In genomic region chr3:88923989-88924591, GRCm38 (mm10) we compare ENCODE assay signal across 17 mouse cellular contexts. TPM values are rescaled to one million over a fixed set of nuclear protein-coding genes. Genes with fewer than 3 reads are reported as not detected.
A peak's percentile ranks its signal among the peaks of the same experiment; 100 is the strongest.
DNase-seq lines count a peak whose midpoint lies in the region; ATAC-seq and TF ChIP-seq lines count a peak whose summit lies in the region.
"Had no signal": no experiment of that assay in that cellular context is flagged by ENCODE, and none has a peak within 500 bp of the region (broad histone marks: within the 10 kb centered on the region; RNA-seq: fewer than 3 reads in every experiment).

No protein-coding gene starts in this region.

- no peaks in the 10 kb centered on the region for H3K9me3 ChIP-seq in liver, postnatal 0 days (ENCODE audit: low read length)
- no peaks in the 10 kb centered on the region for H3K9me3 ChIP-seq in liver, embryonic 11.5 days (ENCODE audit: control insufficient read depth, low read length)
- H3K9me3 ChIP-seq: embryonic facial prominence, embryonic 12.5 days; limb, embryonic 15.5 days; midbrain, embryonic 13.5 days had no signal

- no peak overlapping the region for H3K9ac ChIP-seq in liver, postnatal 0 days (replicated peaks)
- no peak overlapping the region for H3K9ac ChIP-seq in liver, embryonic 11.5 days (ENCODE audit: low read depth, low read length)
- H3K9ac ChIP-seq: embryonic facial prominence, embryonic 12.5 days; limb, embryonic 15.5 days; midbrain, embryonic 13.5 days had no signal

- no peak for TF ChIP-seq EP300 in liver, postnatal 0 days (IDR thresholded peaks at IDR 0.05; ENCODE audit: low read depth)

- H3K27ac ChIP-seq in liver, postnatal 0 days (ENCODE audit: low read depth) = no peak overlapping the region
- H3K27ac ChIP-seq in liver, embryonic 11.5 days (ENCODE audit: low read depth, low read length) = no peak overlapping the region
- H3K27ac ChIP-seq: embryonic facial prominence, embryonic 12.5 days; forebrain, embryonic 10.5 days; left cerebral cortex, adult 2 months; limb, embryonic 15.5 days; midbrain, embryonic 13.5 days had no signal

- no peaks in the 10 kb centered on the region for H3K27me3 ChIP-seq in liver, postnatal 0 days (ENCODE audit: insufficient read depth, low read length)
- H3K27me3 ChIP-seq in liver, embryonic 11.5 days (replicated peaks; ENCODE audit: control insufficient read depth, insufficient read depth, low read length) = no peaks in the 10 kb centered on the region
- H3K27me3 ChIP-seq: CH12.LX; embryonic facial prominence, embryonic 12.5 days; limb, embryonic 15.5 days; midbrain, embryonic 13.5 days had no signal

- no peak for DNase-seq in liver, postnatal 0 days
- DNase-seq in liver, embryonic 11.5 days (ENCODE audit: low spot score) = no peak
- DNase-seq in adrenal gland, postnatal 10 days = peak; percentile 56
- no peak for DNase-seq in kidney, adult 9 months
- DNase-seq: cerebellum, adult 8-10 months; kidney, postnatal 36 days; thymus, postnatal 25 days had no signal

- 60% methylated on average over 8 of the region's 8 CpGs for WGBS in liver, postnatal 0 days (ENCODE audit: insufficient replicate concordance)
- WGBS in liver, embryonic 11.5 days = 82% methylated on average over 8 of the region's 8 CpGs

- peak; percentile 48 for ATAC-seq in liver, postnatal 0 days
- ATAC-seq in liver, embryonic 11.5 days (replicated peaks; ENCODE audit: low FRiP score) = no peak
- ATAC-seq in common myeloid progenitor, adult 5-6 weeks (replicated peaks; ENCODE audit: low read depth, poor library complexity, severe bottlenecking) = peak; percentile 69
- peak; percentile 91 for ATAC-seq in megakaryocyte progenitor cell, adult 5-6 weeks (replicated peaks; ENCODE audit: poor library complexity)
- ATAC-seq in inflammation-experienced regulatory T-cells, adult 6 months = no peak
- ATAC-seq: intestine, embryonic 16.5 days; midbrain, embryonic 13.5 days had no signal

- no peaks in the 10 kb centered on the region for H3K4me1 ChIP-seq in liver, postnatal 0 days (ENCODE audit: insufficient read depth)
- H3K4me1 ChIP-seq in liver, embryonic 11.5 days (replicated peaks; ENCODE audit: control insufficient read depth, insufficient read depth, low read length) = no peaks in the 10 kb centered on the region
- H3K4me1 ChIP-seq: embryonic facial prominence, embryonic 12.5 days; forebrain, embryonic 10.5 days; limb, embryonic 15.5 days; midbrain, embryonic 13.5 days had no signal

- TF ChIP-seq CTCF in liver, postnatal 0 days (IDR thresholded peaks at IDR 0.05; ENCODE audit: low read depth) = no peak

- no peak overlapping the region for H3K4me3 ChIP-seq in liver, postnatal 0 days (ENCODE audit: low read depth, low read length)
- no peak overlapping the region for H3K4me3 ChIP-seq in liver, embryonic 11.5 days (ENCODE audit: low read depth, low read length)
- H3K4me3 ChIP-seq: embryonic facial prominence, embryonic 12.5 days; forebrain, embryonic 10.5 days; left cerebral cortex, adult 2 months; limb, embryonic 15.5 days; midbrain, embryonic 13.5 days had no signal

- peaks cover 50% of the 10 kb centered on the region for H3K36me3 ChIP-seq in liver, postnatal 0 days (replicated peaks; ENCODE audit: insufficient read depth, low read length)
- peaks cover 56% of the 10 kb centered on the region for H3K36me3 ChIP-seq in liver, embryonic 11.5 days (ENCODE audit: control insufficient read depth, insufficient read depth, low read length)

- H3K4me2 ChIP-seq in liver, postnatal 0 days (ENCODE audit: low read depth, low read length) = no peak overlapping the region
- no peak overlapping the region for H3K4me2 ChIP-seq in liver, embryonic 11.5 days
- H3K4me2 ChIP-seq: embryonic facial prominence, embryonic 12.5 days; limb, embryonic 15.5 days; midbrain, embryonic 13.5 days had no signal

RNA-seq across cellular contexts. Expression of gene Msto1, which starts 10.3 kb away (rescaled TPM):
- 9.8 and 9.9 TPM in 2 replicates for polyA plus RNA-seq in liver, postnatal 0 days (2015; fragmentation: Nextera tagmentation; extraction: Ambion mirVana)
- polyA plus RNA-seq in liver, embryonic 11.5 days (2014; fragmentation: Nextera tagmentation; extraction: Ambion mirVana) = 49.1 and 51.5 TPM in 2 replicates
- total RNA-seq in adrenal gland, postnatal 10 days (2021) = 10 to 100 TPM; 23.9 to 27.2 TPM
- total RNA-seq in common myeloid progenitor, adult 5-6 weeks (2017) = 34.5 and 46.1 TPM in 2 replicates
- total RNA-seq in megakaryocyte progenitor cell, adult 5-6 weeks (2015) = 14.1 and 14.5 TPM in 2 replicates
- total RNA-seq in megakaryocyte progenitor cell, adult 5-6 weeks (2017) = 27.6 and 31.0 TPM in 2 replicates
- polyA plus RNA-seq in inflammation-experienced regulatory T-cells, adult 6 months (2017; shearing (Covaris generic)) = 10 to 100 TPM; 23.3 to 29.4 (median 25.3) TPM

RNA-seq across cellular contexts. Expression of gene Ash1l, which starts 26.3 kb away (rescaled TPM):
- 3.7 and 4.1 TPM in 2 replicates for polyA plus RNA-seq in liver, postnatal 0 days (2015; fragmentation: Nextera tagmentation; extraction: Ambion mirVana)
- polyA plus RNA-seq in liver, embryonic 11.5 days (2014; fragmentation: Nextera tagmentation; extraction: Ambion mirVana) = 11.1 and 13.4 TPM in 2 replicates
- total RNA-seq in adrenal gland, postnatal 10 days (2021) = 10 to 100 TPM; 34.4 to 44.4 TPM
- total RNA-seq in common myeloid progenitor, adult 5-6 weeks (2017) = 30.2 and 37.4 TPM in 2 replicates
- total RNA-seq in megakaryocyte progenitor cell, adult 5-6 weeks (2015) = 29.1 and 39.3 TPM in 2 replicates
- total RNA-seq in megakaryocyte progenitor cell, adult 5-6 weeks (2017) = 16.8 and 20.8 TPM in 2 replicates
- 10 to 100 TPM; 22.7 to 59.3 (median 41.7) TPM for polyA plus RNA-seq in inflammation-experienced regulatory T-cells, adult 6 months (2017; shearing (Covaris generic))

RNA-seq across cellular contexts. Expression of gene Dap3, which starts 26.9 kb away (rescaled TPM):
- polyA plus RNA-seq in liver, postnatal 0 days (2015; fragmentation: Nextera tagmentation; extraction: Ambion mirVana) = 59.1 and 60.9 TPM in 2 replicates
- polyA plus RNA-seq in liver, embryonic 11.5 days (2014; fragmentation: Nextera tagmentation; extraction: Ambion mirVana) = 205 and 214 TPM in 2 replicates
- total RNA-seq in adrenal gland, postnatal 10 days (2021) = 100 to 1,000 TPM; 114 to 128 TPM
- total RNA-seq in common myeloid progenitor, adult 5-6 weeks (2017) = 93.1 and 111 TPM in 2 replicates
- total RNA-seq in megakaryocyte progenitor cell, adult 5-6 weeks (2015) = 109 and 126 TPM in 2 replicates
- 62.3 and 87.2 TPM in 2 replicates for total RNA-seq in megakaryocyte progenitor cell, adult 5-6 weeks (2017)
- polyA plus RNA-seq in inflammation-experienced regulatory T-cells, adult 6 months (2017; shearing (Covaris generic)) = 100 to 1,000 TPM; 104 to 154 (median 141) TPM

Comparison
In these comparisons a context has a peak if more than half of its experiments do, and no peak if none do; other contexts are left out.
1. ATAC-seq: peak in liver, postnatal 0 days (single experiment), common myeloid progenitor, adult 5-6 weeks (single experiment) and megakaryocyte progenitor cell, adult 5-6 weeks (single experiment); none in liver, embryonic 11.5 days (single experiment) and inflammation-experienced regulatory T-cells, adult 6 months (single experiment).